Mouse (Mus musculus) megakaryocyte, embryonic 14.5 days (primary cell): ENCODE measurements around the gene Serpina3k. TPM values are rescaled to one million over a fixed set of nuclear protein-coding genes. Genes with fewer than 3 reads are reported as not detected.
"Not testable (repeated sequence)": the region's sequence is repeated elsewhere in the genome, so short reads cannot be mapped to it uniquely, and the experiment has no call there.

Source experiments
- H3K27me3 ChIP-seq: replicated peaks from 2 replicates; pipeline ENCODE3; 2012; ENCODE audit warnings: inconsistent platforms
- H3K36me3 ChIP-seq: replicated peaks from 2 replicates; pipeline ENCODE3; 2012; ENCODE audit warnings: low read length, inconsistent platforms, mixed read lengths
- H3K4me1 ChIP-seq: 2 replicates; pipeline ENCODE4 v1.6.1; 2012; ENCODE audit warnings: inconsistent platforms
- H3K4me3 ChIP-seq: replicated peaks from 2 replicates; pipeline ENCODE3; 2012; ENCODE audit warnings: moderate library complexity, mild to moderate bottlenecking, inconsistent platforms
- H3K9me3 ChIP-seq: 2 replicates; pipeline ENCODE4 v1.6.1; 2012; ENCODE audit warnings: inconsistent platforms
- FLI1 ChIP-seq: IDR thresholded peaks from 2 replicates; pipeline ENCODE4 v1.6.1; 2012; ENCODE audit warnings: low read length, inconsistent platforms, mixed read lengths
- GATA1 ChIP-seq: IDR thresholded peaks from 3 replicates; pipeline ENCODE4 v1.6.1; 2012; ENCODE audit warnings: mixed read lengths, low read length, inconsistent platforms, borderline replicate concordance
- polyA plus RNA-seq: library from polyadenylated mRNA; stranded (reverse); fragments of >175 nt; gene quantifications from 2 replicates; pipeline ENCODE4 v1.2.3, GENCODE M21; 2012; ENCODE audit warnings: low replicate concordance; ENCODE audit not compliant: insufficient read depth

Serpina3k gene
- polyA plus RNA-seq, 1 experiment, result not detected

DNA sequence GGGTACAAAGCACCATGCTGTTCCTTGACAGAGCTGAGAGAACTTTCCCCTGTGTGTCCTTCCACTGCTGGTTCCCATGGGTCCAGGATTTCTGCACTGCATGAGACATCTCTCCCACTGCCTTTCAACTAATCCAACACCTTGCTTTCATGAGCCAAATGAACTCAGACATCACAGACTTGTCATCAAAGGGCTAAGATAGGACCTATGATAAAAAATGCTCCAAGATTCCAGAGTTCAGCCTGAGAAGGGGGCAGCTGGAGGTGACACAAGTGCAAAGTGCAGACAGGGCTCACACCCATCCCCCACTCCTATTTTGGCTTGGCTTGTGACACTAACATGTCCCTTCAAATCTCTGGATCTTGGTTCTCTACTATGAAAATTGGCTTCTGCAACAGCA lies 50.2 kb downstream of the Serpina3k start:
- Histone ChIP-seq H3K9me3 (no peaks in the 10 kb centered on the region), H3K36me3 (no peaks in the 10 kb centered on the region), H3K4me3 (no peak overlapping the region), H3K4me1 (peaks cover 4% of the 10 kb centered on the region; the same call in 1 of the 2 replicates), H3K27me3 (peaks cover 3% of the 10 kb centered on the region)
- TF ChIP-seq GATA1 (no peak), FLI1 (no peak)

DNA sequence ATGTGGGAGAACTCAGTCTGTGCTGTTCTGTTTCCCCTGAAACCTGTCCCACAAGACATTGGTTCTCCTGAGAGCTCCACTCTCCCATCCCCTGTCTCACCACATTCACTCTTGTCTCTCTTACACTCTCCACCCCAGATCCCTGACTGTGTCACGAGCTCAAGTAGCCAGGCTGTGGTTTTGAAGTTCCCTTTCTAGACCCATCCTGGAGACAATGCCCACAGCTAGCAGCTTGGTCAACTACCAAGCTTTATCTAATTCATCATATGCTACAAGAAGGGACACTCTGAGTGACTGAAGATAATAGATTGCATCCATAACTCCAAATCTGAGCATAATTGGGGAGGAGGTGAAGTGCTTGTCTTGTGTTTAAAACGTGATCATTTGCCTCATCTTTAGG lies 52.8 kb downstream of the Serpina3k start:
- H3K27me3 ChIP-seq, H3K4me1 ChIP-seq, H3K36me3 ChIP-seq, H3K9me3 ChIP-seq, H3K4me3 ChIP-seq: not testable (repeated sequence)

Other genes starting within 250 kb of the Serpina3k start
- not detected in 2 replicates for gene Serpina5, start 237.4 kb upstream of the Serpina3k start, polyA plus RNA-seq
- not detected in 2 replicates for gene Serpina3a, start 225.8 kb upstream of the Serpina3k start, polyA plus RNA-seq
- not detected in 2 replicates for gene Serpina3b, start 210.5 kb upstream of the Serpina3k start, polyA plus RNA-seq
- gene Serpina3c, start 184.6 kb upstream of the Serpina3k start, polyA plus RNA-seq, result not detected in 2 replicates
- 1.3 TPM in 1 of 2 replicates, not detected in the other for gene Serpina3f, start 123.9 kb upstream of the Serpina3k start, polyA plus RNA-seq
- 122 and 154 TPM in 2 replicates for gene Serpina3g, start 102.2 kb upstream of the Serpina3k start, polyA plus RNA-seq
- 1.0 and 2.1 TPM in 2 replicates for gene Serpina3i, start 75.4 kb upstream of the Serpina3k start, polyA plus RNA-seq
- not detected in 2 replicates for gene Serpina3j, start 23.9 kb upstream of the Serpina3k start, polyA plus RNA-seq
- gene Serpina3m, start within 50 bp of the Serpina3k start, polyA plus RNA-seq, result not detected in 2 replicates
- gene Serpina3n, start 68.2 kb downstream of the Serpina3k start, polyA plus RNA-seq, result not detected in 2 replicates
- not detected in 2 replicates for gene Gsc, start 134.8 kb downstream of the Serpina3k start, polyA plus RNA-seq